Mouse (Mus musculus) ES-E14 (cell line): ENCODE measurements around the gene 1700013G24Rik.

Experiments used
- CHD2 ChIP-seq: IDR thresholded peaks from 2 replicates; pipeline ENCODE4 v1.6.1; 2014; ENCODE audit warnings: mild to moderate bottlenecking, low read depth, low read length, inconsistent platforms
- HCFC1 ChIP-seq: IDR thresholded peaks from 2 replicates; pipeline ENCODE4 v1.6.1; 2012; ENCODE audit warnings: low read length, inconsistent platforms, borderline replicate concordance; ENCODE audit not compliant: insufficient read depth
- MAFK ChIP-seq: IDR thresholded peaks from 2 replicates; pipeline ENCODE4 v1.6.1; 2014; ENCODE audit warnings: mild to moderate bottlenecking, low read depth, low read length, inconsistent platforms; ENCODE audit not compliant: insufficient read depth
- ZC3H11A ChIP-seq: IDR thresholded peaks from 2 replicates; pipeline ENCODE4 v1.6.1; 2012; ENCODE audit warnings: low read depth, mild to moderate bottlenecking, inconsistent platforms, low read length, borderline replicate concordance
- ZNF384 ChIP-seq: IDR thresholded peaks from 2 replicates; pipeline ENCODE4 v1.6.1; 2012; ENCODE audit warnings: low read depth, low read length, inconsistent platforms

- TF ChIP-seq ZC3H11A (no peak), MAFK (no peak), HCFC1 (no peak), ZNF384 (no peak), CHD2 (no peak)
Observed at GRCm38 (mm10) chr4:137409691-137410090, 43.4 kb upstream of the 1700013G24Rik start, which contains the start of gene Cela3a.
